Mouse (Mus musculus): ENCODE measurements around the gene Olfr1490. TPM values are rescaled to one million over a fixed set of nuclear protein-coding genes. Genes with fewer than 3 reads are reported as not detected.

Olfr1490 gene
- not detected for polyA plus RNA-seq (2014; fragmentation: Illumina TruSeq; extraction: RNeasy Lipid Tissue Mini Kit (QIAGEN cat#74804))

GRCm38 (mm10) chr19:13650791-13651190 is at the start of gene Olfr1490:
Olfr1490 (plus strand) TSS chr19:13651091.

DNA sequence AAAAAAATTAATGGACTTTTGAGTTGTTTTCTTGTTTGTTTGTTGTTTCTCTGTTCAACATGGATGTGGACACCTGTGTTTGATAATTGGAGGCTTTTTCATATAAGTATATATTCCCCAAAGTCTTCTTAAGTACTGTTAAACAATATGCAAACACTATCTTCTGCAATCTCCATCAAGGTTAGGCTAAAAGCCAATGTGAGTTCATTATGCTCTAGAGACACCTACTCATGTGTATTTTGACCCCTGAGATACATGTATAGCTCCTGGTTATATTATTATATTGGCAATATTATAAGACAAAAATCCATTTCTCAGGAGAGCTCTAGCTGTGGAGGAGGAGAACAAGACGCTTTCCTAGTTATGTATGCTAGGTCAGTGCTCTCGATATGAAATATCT is 33.8 kb upstream of the Olfr1490 start, which contains the start of gene Olfr1487:
TSS of gene Olfr1487 (plus strand) at position 301 of the 400 bp plus-strand sequence.

DNA sequence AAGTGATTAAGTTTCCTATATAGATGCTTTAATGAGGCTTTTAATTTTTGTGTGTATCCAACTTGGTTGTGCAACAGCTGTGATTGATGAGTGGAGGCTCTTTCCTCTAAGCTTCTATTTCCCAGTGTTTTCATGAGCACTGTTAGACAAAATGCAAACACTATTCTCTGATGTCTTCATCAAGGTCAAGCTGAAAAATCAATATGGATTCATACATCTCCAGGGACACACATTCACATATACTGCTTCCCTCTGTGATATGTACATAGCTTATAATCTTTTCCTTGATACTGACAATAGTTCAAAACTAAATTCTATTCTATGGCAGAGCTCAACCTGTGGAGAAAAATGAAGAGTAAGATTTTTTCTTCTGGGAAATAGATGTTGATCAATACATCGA is 19.6 kb upstream of the Olfr1490 start, which contains the start of gene Olfr1489:
TSS of gene Olfr1489 (plus strand) at position 301 of the 400 bp plus-strand sequence.

GRCm38 (mm10) chr19:13696968-13697367 is 46.1 kb downstream of the Olfr1490 start, which contains the start of gene Olfr1491:
Olfr1491 (plus strand) TSS chr19:13697268.

Other genes with a start within 250 kb of the Olfr1490 start
- gene Olfr1469, start 243.2 kb upstream of the Olfr1490 start, polyA plus RNA-seq (2014; fragmentation: Illumina TruSeq; extraction: RNeasy Lipid Tissue Mini Kit (QIAGEN cat#74804)), result not detected
- gene Olfr1471, start 207.7 kb upstream of the Olfr1490 start, polyA plus RNA-seq (2014; fragmentation: Illumina TruSeq; extraction: RNeasy Lipid Tissue Mini Kit (QIAGEN cat#74804)), result not detected
- gene Olfr1472, start 195.0 kb upstream of the Olfr1490 start, polyA plus RNA-seq (2014; fragmentation: Illumina TruSeq; extraction: RNeasy Lipid Tissue Mini Kit (QIAGEN cat#74804)), result not detected
- not detected for gene Olfr1474, start 181.5 kb upstream of the Olfr1490 start, polyA plus RNA-seq (2014; fragmentation: Illumina TruSeq; extraction: RNeasy Lipid Tissue Mini Kit (QIAGEN cat#74804))
- gene Olfr1475, start 170.9 kb upstream of the Olfr1490 start, polyA plus RNA-seq (2014; fragmentation: Illumina TruSeq; extraction: RNeasy Lipid Tissue Mini Kit (QIAGEN cat#74804)), result not detected
- gene Olfr1477, start 150.5 kb upstream of the Olfr1490 start, polyA plus RNA-seq (2014; fragmentation: Illumina TruSeq; extraction: RNeasy Lipid Tissue Mini Kit (QIAGEN cat#74804)), result not detected
- gene Olfr1480, start 123.2 kb upstream of the Olfr1490 start, polyA plus RNA-seq (2014; fragmentation: Illumina TruSeq; extraction: RNeasy Lipid Tissue Mini Kit (QIAGEN cat#74804)), result not detected
- not detected for gene Olfr1484, start 67.6 kb upstream of the Olfr1490 start, polyA plus RNA-seq (2014; fragmentation: Illumina TruSeq; extraction: RNeasy Lipid Tissue Mini Kit (QIAGEN cat#74804))
- gene Olfr1487, start 33.7 kb upstream of the Olfr1490 start, polyA plus RNA-seq (2014; fragmentation: Illumina TruSeq; extraction: RNeasy Lipid Tissue Mini Kit (QIAGEN cat#74804)), result not detected
- not detected for gene Olfr1489, start 19.5 kb upstream of the Olfr1490 start, polyA plus RNA-seq (2014; fragmentation: Illumina TruSeq; extraction: RNeasy Lipid Tissue Mini Kit (QIAGEN cat#74804))
- gene Olfr1491, start 46.2 kb downstream of the Olfr1490 start, polyA plus RNA-seq (2014; fragmentation: Illumina TruSeq; extraction: RNeasy Lipid Tissue Mini Kit (QIAGEN cat#74804)), result not detected
- not detected for gene Olfr1493-ps1, start 72.2 kb downstream of the Olfr1490 start, polyA plus RNA-seq (2014; fragmentation: Illumina TruSeq; extraction: RNeasy Lipid Tissue Mini Kit (QIAGEN cat#74804))
- gene Olfr1494, start 88.6 kb downstream of the Olfr1490 start, polyA plus RNA-seq (2014; fragmentation: Illumina TruSeq; extraction: RNeasy Lipid Tissue Mini Kit (QIAGEN cat#74804)), result not detected
- not detected for gene Olfr1495, start 113.5 kb downstream of the Olfr1490 start, polyA plus RNA-seq (2014; fragmentation: Illumina TruSeq; extraction: RNeasy Lipid Tissue Mini Kit (QIAGEN cat#74804))
- not detected for gene Olfr1496, start 126.8 kb downstream of the Olfr1490 start, polyA plus RNA-seq (2014; fragmentation: Illumina TruSeq; extraction: RNeasy Lipid Tissue Mini Kit (QIAGEN cat#74804))
- not detected for gene Olfr1497, start 147.1 kb downstream of the Olfr1490 start, polyA plus RNA-seq (2014; fragmentation: Illumina TruSeq; extraction: RNeasy Lipid Tissue Mini Kit (QIAGEN cat#74804))
- gene Olfr1499, start 168.4 kb downstream of the Olfr1490 start, polyA plus RNA-seq (2014; fragmentation: Illumina TruSeq; extraction: RNeasy Lipid Tissue Mini Kit (QIAGEN cat#74804)), result not detected
- not detected for gene Olfr1500, start 179.4 kb downstream of the Olfr1490 start, polyA plus RNA-seq (2014; fragmentation: Illumina TruSeq; extraction: RNeasy Lipid Tissue Mini Kit (QIAGEN cat#74804))
- gene Olfr1501, start 199.6 kb downstream of the Olfr1490 start, polyA plus RNA-seq (2014; fragmentation: Illumina TruSeq; extraction: RNeasy Lipid Tissue Mini Kit (QIAGEN cat#74804)), result not detected
- not detected for gene Olfr1502, start 210.7 kb downstream of the Olfr1490 start, polyA plus RNA-seq (2014; fragmentation: Illumina TruSeq; extraction: RNeasy Lipid Tissue Mini Kit (QIAGEN cat#74804))
- gene Olfr1504, start 246.8 kb downstream of the Olfr1490 start, polyA plus RNA-seq (2014; fragmentation: Illumina TruSeq; extraction: RNeasy Lipid Tissue Mini Kit (QIAGEN cat#74804)), result not detected